Mouse (Mus musculus): ENCODE results near the gene Ube2f. TPM values are rescaled to one million over a fixed set of nuclear protein-coding genes. Genes with fewer than 3 reads are reported as not detected.

Ube2f gene
- polyA plus RNA-seq, 1 experiment from 2014 or later, result 80.5 TPM

DNA sequence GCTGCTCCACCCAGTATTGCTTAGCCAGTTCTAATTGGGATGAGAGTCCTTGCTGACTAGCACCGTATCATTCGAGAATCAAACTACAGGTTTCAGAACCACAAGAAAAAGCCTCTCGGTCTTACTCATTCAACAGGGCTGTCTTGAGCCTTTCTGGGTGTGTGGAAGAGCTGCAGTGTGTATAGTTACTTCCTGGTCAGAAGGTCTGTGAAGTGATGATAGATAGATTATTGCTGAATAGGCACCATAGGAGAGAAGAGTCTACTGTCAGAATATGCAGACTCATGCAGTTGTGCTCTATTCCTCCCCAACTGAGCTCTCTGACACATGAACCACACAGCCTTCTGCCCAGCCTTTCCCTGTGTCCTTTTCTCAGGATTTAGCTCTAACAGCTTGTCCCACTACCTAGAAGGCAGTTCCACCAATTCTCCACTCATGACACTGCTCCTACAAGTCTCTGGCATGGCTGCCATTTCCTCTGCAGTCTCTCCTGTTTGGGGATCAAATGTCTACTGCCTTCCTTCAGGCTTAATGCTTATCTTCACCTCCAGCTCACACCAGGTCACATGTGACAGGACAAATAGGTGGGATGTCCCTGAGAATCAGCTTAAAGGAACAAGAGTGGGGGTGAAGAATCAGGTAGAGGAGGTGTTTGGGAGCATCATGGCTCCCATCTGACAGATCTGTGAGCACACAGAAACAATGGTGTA, 28.5 kb downstream of the Ube2f start:
- Histone ChIP-seq H3K4me1 (ENCODE audit: control insufficient read depth, insufficient read depth, low read length) (no peaks in the 10 kb centered on the region), H3K27me3 (ENCODE audit: control insufficient read depth, insufficient read depth, low read length) (no peaks in the 10 kb centered on the region), H3K4me3 (ENCODE audit: low read length) (no peak overlapping the region), H3K27ac (ENCODE audit: low read depth, low read length) (no peak overlapping the region), H3K36me3 (ENCODE audit: control insufficient read depth, insufficient read depth, low read length) (peaks cover 49% of the 10 kb centered on the region), H3K9me3 (ENCODE audit: control insufficient read depth, low read length) (no peaks in the 10 kb centered on the region), H3K9ac (ENCODE audit: low read depth, low read length) (no peak overlapping the region), H3K4me2 (replicated peaks; ENCODE audit: low read depth, low read length) (no peak overlapping the region)
- ATAC-seq (ENCODE audit: low FRiP score, low TSS enrichment), result no peak
- 96% methylated on average over 3 of the region's 3 CpGs for WGBS

GRCm38 (mm10) chr1:91279126-91279525, 29.0 kb downstream of the Ube2f start:
- 90% methylated on average over 1 of the region's 1 CpGs for WGBS
- H3K27ac ChIP-seq (ENCODE audit: low read depth, low read length), result no peak overlapping the region
- no peak overlapping the region for H3K9ac ChIP-seq (ENCODE audit: low read depth, low read length)
- H3K36me3 ChIP-seq (ENCODE audit: control insufficient read depth, insufficient read depth, low read length), result peaks cover 52% of the 10 kb centered on the region
- no peaks in the 10 kb centered on the region for H3K27me3 ChIP-seq (ENCODE audit: control insufficient read depth, insufficient read depth, low read length)
- H3K4me3 ChIP-seq (ENCODE audit: low read length), result no peak overlapping the region
- no peak overlapping the region for H3K4me2 ChIP-seq (replicated peaks; ENCODE audit: low read depth, low read length)
- no peaks in the 10 kb centered on the region for H3K9me3 ChIP-seq (ENCODE audit: control insufficient read depth, low read length)
- H3K4me1 ChIP-seq (ENCODE audit: control insufficient read depth, insufficient read depth, low read length), result no peaks in the 10 kb centered on the region
- no peak for ATAC-seq (ENCODE audit: low FRiP score, low TSS enrichment)

DNA sequence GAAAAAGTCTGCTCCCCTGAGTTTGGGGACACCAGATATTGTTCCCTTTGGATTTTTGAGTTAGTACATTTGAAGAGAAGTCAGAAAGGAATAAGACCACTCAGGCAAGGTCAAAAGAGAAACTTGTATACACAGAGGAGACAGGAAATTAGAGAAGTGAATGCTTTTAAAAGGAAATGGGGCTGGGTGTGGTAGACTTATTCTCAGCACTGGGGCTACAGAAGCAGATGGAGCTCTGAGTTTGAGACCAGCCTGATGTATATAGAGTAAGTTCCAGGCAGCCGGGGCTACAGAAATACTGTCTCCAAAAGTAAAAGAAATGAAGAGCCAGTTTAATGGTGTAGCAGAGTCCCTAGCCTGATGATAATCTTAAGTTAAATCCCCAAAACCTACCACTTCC, 32.5 kb downstream of the Ube2f start:
- ATAC-seq (ENCODE audit: low FRiP score, low TSS enrichment), result no peak
- Histone ChIP-seq H3K4me3 (ENCODE audit: low read length) (no peak overlapping the region), H3K9me3 (ENCODE audit: control insufficient read depth, low read length) (no peaks in the 10 kb centered on the region), H3K4me1 (ENCODE audit: control insufficient read depth, insufficient read depth, low read length) (no peaks in the 10 kb centered on the region), H3K36me3 (ENCODE audit: control insufficient read depth, insufficient read depth, low read length) (peaks cover 50% of the 10 kb centered on the region), H3K27ac (ENCODE audit: low read depth, low read length) (no peak overlapping the region), H3K27me3 (ENCODE audit: control insufficient read depth, insufficient read depth, low read length) (no peaks in the 10 kb centered on the region), H3K9ac (ENCODE audit: low read depth, low read length) (no peak overlapping the region), H3K4me2 (replicated peaks; ENCODE audit: low read depth, low read length) (no peak overlapping the region)
- 90% methylated on average over 1 of the region's 1 CpGs for WGBS

GRCm38 (mm10) chr1:91289375-91289774, 39.3 kb downstream of the Ube2f start:
- no peak for ATAC-seq (ENCODE audit: low FRiP score, low TSS enrichment)

GRCm38 (mm10) chr1:91292101-91292825, 42.2 kb downstream of the Ube2f start:
- Histone ChIP-seq H3K4me3 (ENCODE audit: low read length) (no peak overlapping the region), H3K4me1 (ENCODE audit: control insufficient read depth, insufficient read depth, low read length) (no peaks in the 10 kb centered on the region), H3K36me3 (ENCODE audit: control insufficient read depth, insufficient read depth, low read length) (peaks cover 15% of the 10 kb centered on the region), H3K27me3 (ENCODE audit: control insufficient read depth, insufficient read depth, low read length) (no peaks in the 10 kb centered on the region), H3K4me2 (replicated peaks; ENCODE audit: low read depth, low read length) (no peak overlapping the region), H3K9me3 (ENCODE audit: control insufficient read depth, low read length) (no peaks in the 10 kb centered on the region), H3K27ac (ENCODE audit: low read depth, low read length) (no peak overlapping the region), H3K9ac (ENCODE audit: low read depth, low read length) (no peak overlapping the region)
- no peak for ATAC-seq (ENCODE audit: low FRiP score, low TSS enrichment)
- WGBS, result 92% methylated on average over 11 of the region's 11 CpGs

More at GRCm38 (mm10) chr1:91289375-91289774, 39.3 kb downstream of the Ube2f start:
- Histone ChIP-seq H3K4me1 (ENCODE audit: control insufficient read depth, insufficient read depth, low read length) (no peaks in the 10 kb centered on the region), H3K4me3 (ENCODE audit: low read length) (no peak overlapping the region), H3K9me3 (ENCODE audit: control insufficient read depth, low read length) (no peaks in the 10 kb centered on the region), H3K9ac (ENCODE audit: low read depth, low read length) (no peak overlapping the region), H3K4me2 (replicated peaks; ENCODE audit: low read depth, low read length) (no peak overlapping the region), H3K36me3 (ENCODE audit: control insufficient read depth, insufficient read depth, low read length) (peaks cover 29% of the 10 kb centered on the region), H3K27me3 (ENCODE audit: control insufficient read depth, insufficient read depth, low read length) (no peaks in the 10 kb centered on the region), H3K27ac (ENCODE audit: low read depth, low read length) (no peak overlapping the region)
- WGBS, result 100% methylated on average over 1 of the region's 1 CpGs

- peaks cover 4% of the 10 kb centered on the region for H3K36me3 ChIP-seq (ENCODE audit: control insufficient read depth, insufficient read depth, low read length)
- no peak for ATAC-seq (ENCODE audit: low FRiP score, low TSS enrichment)
- H3K4me2 ChIP-seq (replicated peaks; ENCODE audit: low read depth, low read length), result no peak overlapping the region
- no peak overlapping the region for H3K27ac ChIP-seq (ENCODE audit: low read depth, low read length)
- no peak overlapping the region for H3K9ac ChIP-seq (ENCODE audit: low read depth, low read length)
- 92% methylated on average over 6 of the region's 6 CpGs for WGBS
- no peaks in the 10 kb centered on the region for H3K9me3 ChIP-seq (ENCODE audit: control insufficient read depth, low read length)
- no peak overlapping the region for H3K4me3 ChIP-seq (ENCODE audit: low read length)
- H3K27me3 ChIP-seq (ENCODE audit: control insufficient read depth, insufficient read depth, low read length), result no peaks in the 10 kb centered on the region
- peaks cover 13% of the 10 kb centered on the region; the same call in 1 of the 2 replicates for H3K4me1 ChIP-seq (ENCODE audit: control insufficient read depth, insufficient read depth, low read length)
These were observed 45.4 kb downstream of the Ube2f start for GRCm38 (mm10) chr1:91295544-91295943.

DNA sequence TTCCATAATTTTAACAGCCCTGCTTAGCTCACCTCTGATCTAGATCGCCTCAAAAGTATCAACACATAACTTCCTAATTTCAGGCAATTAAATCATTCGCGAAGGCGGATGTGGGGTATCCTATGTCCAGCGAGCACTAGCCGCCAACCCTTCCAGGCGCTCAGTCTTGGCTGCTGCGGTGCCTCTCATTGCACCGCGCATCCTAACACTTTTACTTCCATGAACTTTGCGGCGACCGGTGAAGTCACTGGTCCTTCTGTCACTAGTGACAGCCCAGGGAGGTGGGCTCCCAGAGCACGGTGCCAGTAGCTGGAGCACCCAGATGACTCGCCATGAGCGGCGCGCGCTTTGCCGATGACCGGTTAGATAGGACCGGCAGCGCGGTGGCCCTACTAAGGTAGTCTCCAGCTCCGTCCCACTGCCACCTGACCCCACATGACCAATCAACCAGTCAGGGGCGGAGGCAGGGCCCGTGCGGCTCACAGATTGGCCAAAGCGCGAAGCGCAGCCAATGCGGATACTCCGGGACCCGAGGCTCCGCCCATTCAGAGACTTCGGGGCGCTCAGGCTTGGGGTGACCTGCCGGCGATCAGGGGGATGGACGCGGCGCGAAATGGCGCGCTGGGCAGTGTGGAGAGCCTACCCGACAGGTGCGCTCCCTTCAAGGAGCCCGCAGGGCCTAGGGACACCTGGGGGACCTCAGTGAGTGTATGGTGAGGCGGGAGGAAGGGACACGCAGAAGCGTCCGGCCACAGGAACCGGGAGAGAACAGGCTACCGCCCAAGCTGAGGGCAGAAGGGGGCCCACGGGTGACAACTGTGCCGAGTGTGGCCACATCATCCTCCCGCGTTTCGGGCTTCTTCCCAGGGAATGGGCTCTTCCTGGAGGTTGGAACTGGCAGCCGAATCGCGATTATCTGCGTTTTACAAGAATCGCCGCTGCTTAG, 48.0 kb downstream of the Ube2f start, which contains the start of gene Scly:
Gene Scly (plus strand): TSS at position 540 of the 946 bp plus-strand sequence.
- Histone ChIP-seq H3K9ac (ENCODE audit: low read depth, low read length) (peak within 1 kb of the TSS; percentile 65), H3K9me3 (ENCODE audit: control insufficient read depth, low read length) (no peaks in the 10 kb centered on the region), H3K4me3 (ENCODE audit: low read length) (peak within 1 kb of the TSS; percentile 66), H3K27me3 (ENCODE audit: control insufficient read depth, insufficient read depth, low read length) (no peaks in the 10 kb centered on the region), H3K4me1 (ENCODE audit: control insufficient read depth, insufficient read depth, low read length) (peaks cover 16% of the 10 kb centered on the region), H3K36me3 (ENCODE audit: control insufficient read depth, insufficient read depth, low read length) (no peaks in the 10 kb centered on the region; the same call in 1 of the 2 replicates), H3K27ac (ENCODE audit: low read depth, low read length) (no peak within 1 kb of the TSS), H3K4me2 (replicated peaks; ENCODE audit: low read depth, low read length) (peak within 1 kb of the TSS; percentile 76)
- ATAC-seq (ENCODE audit: low FRiP score, low TSS enrichment), result peak; percentile 98
- WGBS, result under 1% methylated on average over 56 of the region's 65 CpGs

DNA sequence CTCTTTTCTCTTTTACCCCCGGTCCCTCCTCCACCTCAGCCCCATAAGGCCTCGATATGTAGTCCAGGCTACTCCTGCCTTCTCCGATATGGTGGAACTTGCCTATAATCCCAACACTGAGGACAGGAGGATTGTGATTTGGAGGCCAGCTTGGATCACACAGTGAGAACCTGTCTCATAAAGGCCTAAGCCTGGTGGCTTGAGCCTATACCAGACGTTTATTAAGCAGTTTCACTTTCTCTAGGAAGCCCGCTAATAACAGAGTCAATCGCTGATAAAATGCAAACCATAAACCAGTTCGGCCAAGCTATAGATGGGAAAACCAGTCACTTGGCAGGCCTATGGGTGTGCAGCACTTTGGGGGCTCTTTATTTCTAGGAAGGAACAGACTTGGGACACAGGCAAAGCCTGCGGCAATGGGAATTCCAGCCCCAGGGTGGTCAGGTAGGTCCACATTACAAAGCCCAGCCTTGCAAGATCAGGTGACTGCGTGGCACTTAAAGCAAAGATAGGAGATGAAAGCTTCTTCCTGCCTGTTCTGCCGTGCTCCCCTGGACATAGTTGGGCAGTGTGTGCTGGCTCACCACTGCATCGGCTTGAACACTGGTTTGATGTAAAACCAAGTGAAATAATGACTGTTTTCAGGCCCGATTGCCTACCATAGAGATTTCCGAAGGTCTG, 49.1 kb downstream of the Ube2f start:
- Histone ChIP-seq H3K27me3 (ENCODE audit: control insufficient read depth, insufficient read depth, low read length) (no peaks in the 10 kb centered on the region), H3K9me3 (ENCODE audit: control insufficient read depth, low read length) (no peaks in the 10 kb centered on the region), H3K9ac (ENCODE audit: low read depth, low read length) (peak overlapping the region; percentile 65; the same call in 1 of the 2 replicates), H3K36me3 (ENCODE audit: control insufficient read depth, insufficient read depth, low read length) (peaks cover 3% of the 10 kb centered on the region; the same call in 1 of the 2 replicates), H3K4me3 (ENCODE audit: low read length) (peak overlapping the region; percentile 66), H3K4me2 (replicated peaks; ENCODE audit: low read depth, low read length) (peak overlapping the region; percentile 76), H3K4me1 (ENCODE audit: control insufficient read depth, insufficient read depth, low read length) (peaks cover 16% of the 10 kb centered on the region), H3K27ac (ENCODE audit: low read depth, low read length) (no peak overlapping the region)
- ATAC-seq (ENCODE audit: low FRiP score, low TSS enrichment), result no peak
- 81% methylated on average over 13 of the region's 13 CpGs for WGBS

Measured in kidney, embryonic 14.5 days (tissue).